Mouse (Mus musculus) liver, embryonic 11.5 days (tissue): Measurements from ENCODE around the gene Sycp2l. TPM values are rescaled to one million over a fixed set of nuclear protein-coding genes. Genes with fewer than 3 reads are reported as not detected.
"Not testable (repeated sequence)": the region's sequence is repeated elsewhere in the genome, so short reads cannot be mapped to it uniquely, and the experiment has no call there.

Source experiments
- ATAC-seq: fragments of 200-750 bp; cut with Nextera tagmentation; replicated peaks from 2 replicates; pipeline ENCODE4 v1.8.0; 2017; ENCODE audit warnings: moderate number of reproducible peaks, mild to moderate bottlenecking, moderate TSS enrichment, moderate library complexity; ENCODE audit not compliant: low FRiP score
- DNase-seq: peaks from one replicate; pipeline ENCODE4 v3.0.0-alpha.2; 2017; ENCODE audit warnings: low spot score
- H3K27ac ChIP-seq: fragments of 300-500 bp; sonication (generic); 2 replicates; pipeline ENCODE4 v1.5.1; 2014; ENCODE audit warnings: mild to moderate bottlenecking, low read depth, low read length, control low read depth
- H3K27me3 ChIP-seq: fragments of 300-500 bp; sonication (generic); replicated peaks from 2 replicates; pipeline ENCODE4 v1.6.1; 2014; ENCODE audit warnings: low read length, mixed read lengths; ENCODE audit not compliant: control insufficient read depth, insufficient read depth
- H3K36me3 ChIP-seq: fragments of 300-500 bp; sonication (generic); 2 replicates; pipeline ENCODE4 v1.6.1; 2014; ENCODE audit warnings: mild to moderate bottlenecking, low read length, moderate library complexity, mixed read lengths; ENCODE audit not compliant: control insufficient read depth, insufficient read depth
- H3K4me1 ChIP-seq: fragments of 300-500 bp; sonication (generic); replicated peaks from 2 replicates; pipeline ENCODE4 v1.6.1; 2014; ENCODE audit warnings: low read length, mixed read lengths; ENCODE audit not compliant: control insufficient read depth, insufficient read depth
- H3K4me2 ChIP-seq: fragments of 300-500 bp; sonication (generic); 2 replicates; pipeline ENCODE4 v1.6.1; 2014; ENCODE audit warnings: mild to moderate bottlenecking, control low read depth, moderate library complexity
- H3K4me3 ChIP-seq: fragments of 300-500 bp; sonication (generic); 2 replicates; pipeline ENCODE4 v1.5.1; 2014; ENCODE audit warnings: low read depth, low read length, control low read depth
- H3K9ac ChIP-seq: fragments of 300-500 bp; sonication (generic); 2 replicates; pipeline ENCODE4 v1.6.1; 2014; ENCODE audit warnings: low read depth, low read length, control low read depth
- H3K9me3 ChIP-seq: fragments of 300-500 bp; sonication (generic); 2 replicates; pipeline ENCODE4 v1.6.1; 2016; ENCODE audit warnings: low read length, inconsistent platforms, mixed read lengths; ENCODE audit not compliant: control insufficient read depth
- WGBS: fragments of 180-500 bp; shearing (Covaris S2); extraction: QIAGEN DNeasy Blood & Tissue Kit; methylation state at CpG from one replicate; pipeline ENCODE4 v1.1.7; 2014; 5-methylcytosine and 5-hydroxymethylcytosine counted together
- polyA plus RNA-seq: library from polyadenylated mRNA; unstranded; fragments of >200 nt; fragmentation: Nextera tagmentation; extraction: Ambion mirVana; gene quantifications from 2 replicates; pipeline ENCODE4 v1.2.1, GENCODE M21; 2014

The Sycp2l gene
- polyA plus RNA-seq, 1 experiment from 2014 or later, result not detected

DNA sequence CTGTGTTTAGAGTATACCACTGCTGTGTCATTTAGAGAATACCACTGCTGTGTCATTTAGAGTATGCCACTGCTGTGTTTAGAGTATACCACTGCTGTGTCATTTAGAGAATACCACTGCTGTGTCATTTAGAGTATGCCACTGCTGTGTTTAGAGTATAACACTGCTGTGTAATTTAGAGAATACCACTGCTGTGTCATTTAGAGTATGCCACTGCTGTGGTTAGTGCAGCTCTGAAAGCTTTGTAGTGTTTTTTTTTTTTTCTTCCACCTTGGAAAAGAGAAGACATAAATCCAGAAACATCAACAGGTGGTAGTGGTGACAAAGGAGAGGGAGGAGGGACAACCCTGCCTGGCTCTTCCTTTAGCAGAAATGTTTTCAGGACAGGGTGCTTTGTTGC is 91.5 kb downstream of the Sycp2l start:
- not testable (repeated sequence) for H3K27ac ChIP-seq, H3K27me3 ChIP-seq, ATAC-seq, H3K9me3 ChIP-seq, H3K4me1 ChIP-seq, H3K4me2 ChIP-seq, H3K36me3 ChIP-seq, H3K9ac ChIP-seq, DNase-seq, H3K4me3 ChIP-seq

- 80% methylated on average over 5 of the region's 5 CpGs for WGBS
- ATAC-seq, result no peak
Observed at GRCm38 (mm10) chr13:41206241-41206640, 92.1 kb downstream of the Sycp2l start.

GRCm38 (mm10) chr13:41211276-41211675 is 97.2 kb downstream of the Sycp2l start:
- no peak for ATAC-seq
- Histone ChIP-seq H3K36me3 (no peaks in the 10 kb centered on the region), H3K9ac (no peak overlapping the region), H3K27ac (no peak overlapping the region), H3K27me3 (no peaks in the 10 kb centered on the region), H3K4me2 (peak overlapping the region; percentile 20; the same call in 1 of the 2 replicates), H3K4me3 (no peak overlapping the region), H3K4me1 (peaks cover 5% of the 10 kb centered on the region; the same call in 1 of the 2 replicates), H3K9me3 (no peaks in the 10 kb centered on the region)
- DNase-seq, result no peak
- WGBS, result 75% methylated on average over 4 of the region's 4 CpGs

More at GRCm38 (mm10) chr13:41206241-41206640, 92.1 kb downstream of the Sycp2l start:
- Histone ChIP-seq H3K4me3 (no peak overlapping the region), H3K4me1 (no peaks in the 10 kb centered on the region), H3K27me3 (no peaks in the 10 kb centered on the region), H3K27ac (no peak overlapping the region), H3K9me3 (no peaks in the 10 kb centered on the region), H3K4me2 (no peak overlapping the region), H3K36me3 (no peaks in the 10 kb centered on the region), H3K9ac (no peak overlapping the region)
- no peak for DNase-seq

GRCm38 (mm10) chr13:41212558-41213322 is 98.6 kb downstream of the Sycp2l start:
- no peak for DNase-seq
- WGBS, result 61% methylated on average over 6 of the region's 6 CpGs
- no peak overlapping the region for H3K27ac ChIP-seq

GRCm38 (mm10) chr13:41215669-41216068 is 101.6 kb downstream of the Sycp2l start:
- no peaks in the 10 kb centered on the region for H3K36me3 ChIP-seq
- H3K4me3 ChIP-seq, result no peak overlapping the region
- H3K27me3 ChIP-seq, result no peaks in the 10 kb centered on the region
- peaks cover 5% of the 10 kb centered on the region; the same call in 1 of the 2 replicates for H3K4me1 ChIP-seq
- peaks cover 1% of the 10 kb centered on the region; the same call in 1 of the 2 replicates for H3K9me3 ChIP-seq
- H3K27ac ChIP-seq, result no peak overlapping the region
- WGBS, result 61% methylated on average over 6 of the region's 6 CpGs
- DNase-seq (no peak), ATAC-seq (no peak)
- H3K9ac ChIP-seq, result no peak overlapping the region
- H3K4me2 ChIP-seq, result no peak overlapping the region

More at GRCm38 (mm10) chr13:41212558-41213322, 98.6 kb downstream of the Sycp2l start:
- Histone ChIP-seq H3K4me3 (no peak overlapping the region), H3K4me1 (peaks cover 5% of the 10 kb centered on the region; the same call in 1 of the 2 replicates), H3K36me3 (no peaks in the 10 kb centered on the region), H3K27me3 (no peaks in the 10 kb centered on the region), H3K4me2 (no peak overlapping the region), H3K9me3 (no peaks in the 10 kb centered on the region), H3K9ac (no peak overlapping the region)
- no peak for ATAC-seq

- no peaks in the 10 kb centered on the region for H3K36me3 ChIP-seq
- H3K27ac ChIP-seq, result no peak overlapping the region
- H3K9ac ChIP-seq, result no peak overlapping the region
- DNase-seq (no peak), ATAC-seq (no peak)
- no peak overlapping the region for H3K4me3 ChIP-seq
- WGBS, result 78% methylated on average over 3 of the region's 3 CpGs
- H3K9me3 ChIP-seq, result peaks cover 4% of the 10 kb centered on the region; the same call in 1 of the 2 replicates
- H3K27me3 ChIP-seq, result no peaks in the 10 kb centered on the region
- H3K4me1 ChIP-seq, result peaks cover 5% of the 10 kb centered on the region; the same call in 1 of the 2 replicates
- H3K4me2 ChIP-seq, result no peak overlapping the region
Observed at GRCm38 (mm10) chr13:41216236-41216635, 102.1 kb downstream of the Sycp2l start.

DNA sequence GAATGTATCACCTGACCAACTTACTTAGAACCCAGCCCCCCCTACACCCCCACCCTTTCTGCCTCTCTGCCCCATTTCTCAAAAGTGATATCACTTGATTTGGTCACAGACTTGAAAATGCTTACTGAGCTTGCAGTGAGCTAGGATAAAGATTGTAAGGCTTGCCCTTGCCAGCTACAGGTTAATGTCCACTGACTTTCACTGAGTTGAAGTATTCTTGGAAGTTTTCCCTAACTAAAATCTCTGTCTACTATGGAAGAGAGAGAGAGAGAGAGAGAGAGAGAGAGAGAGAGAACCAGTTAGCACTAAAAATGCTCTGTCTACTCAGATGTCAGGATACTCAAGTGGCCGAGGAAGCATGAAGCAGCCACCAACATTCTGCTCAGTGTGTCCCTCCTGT is 104.9 kb downstream of the Sycp2l start:
- Histone ChIP-seq H3K27ac (no peak overlapping the region), H3K9me3 (peaks cover 4% of the 10 kb centered on the region; the same call in 1 of the 2 replicates), H3K4me1 (peaks cover 3% of the 10 kb centered on the region; the same call in 1 of the 2 replicates), H3K4me3 (peak overlapping the region; percentile 68), H3K9ac (no peak overlapping the region), H3K36me3 (no peaks in the 10 kb centered on the region), H3K4me2 (peak overlapping the region; percentile 84), H3K27me3 (no peaks in the 10 kb centered on the region)
- WGBS, result 41% methylated on average over 1 of the region's 1 CpGs
- DNase-seq (no peak), ATAC-seq (no peak)

GRCm38 (mm10) chr13:41219687-41220303 is 105.7 kb downstream of the Sycp2l start:
- peak; percentile 21; the same call in 1 of the 2 replicates for ATAC-seq
- Histone ChIP-seq H3K9ac (peak overlapping the region; percentile 60; the same call in 1 of the 2 replicates), H3K36me3 (no peaks in the 10 kb centered on the region), H3K4me3 (peak overlapping the region; percentile 68), H3K27me3 (no peaks in the 10 kb centered on the region), H3K9me3 (peaks cover 4% of the 10 kb centered on the region; the same call in 1 of the 2 replicates), H3K4me1 (peaks cover 3% of the 10 kb centered on the region; the same call in 1 of the 2 replicates), H3K27ac (no peak overlapping the region; the same call in 1 of the 2 replicates), H3K4me2 (peak overlapping the region; percentile 84)
- 6% methylated on average over 23 of the region's 39 CpGs for WGBS
- DNase-seq, result no peak
